Mouse (Mus musculus) heart, adult 2 months (tissue): ENCODE measurements around the gene Efhc2.

Source experiments
- CTCF ChIP-seq: fragments of 200-600 bp; IDR thresholded peaks from 2 replicates; pipeline ENCODE4 v1.8.1; 2022; ENCODE audit warnings: antibody characterized with exemption, mild to moderate bottlenecking, moderate library complexity
- POLR2A ChIP-seq: fragments of 200-500 bp; IDR thresholded peaks from 2 replicates; pipeline ENCODE4 v1.6.1; 2011; ENCODE audit warnings: mild to moderate bottlenecking, low read depth, low read length, control low read depth; ENCODE audit not compliant: insufficient read depth

DNA sequence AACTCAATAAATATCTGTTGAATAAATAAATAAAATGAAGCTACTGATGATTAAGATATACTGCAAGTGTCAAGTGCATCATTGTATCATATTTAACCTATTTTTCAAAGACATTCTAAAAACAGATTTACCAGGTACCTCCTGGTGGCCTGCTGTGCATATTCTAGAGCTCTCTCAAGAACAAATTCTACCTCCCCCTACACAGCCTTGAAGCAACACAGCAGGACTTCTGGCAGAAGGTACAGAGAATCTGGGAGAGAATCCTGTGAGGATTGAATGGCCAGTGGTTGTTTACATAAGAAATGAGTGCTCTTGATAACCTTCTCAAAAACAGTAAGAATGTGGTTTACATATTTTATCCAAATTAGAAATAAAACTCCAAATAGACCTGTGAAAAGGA, 94.0 kb downstream of the Efhc2 start:
- TF ChIP-seq CTCF (no peak), POLR2A (no peak)
